Mouse (Mus musculus): ENCODE measurements around the gene Kif26b. TPM values are rescaled to one million over a fixed set of nuclear protein-coding genes. Genes with fewer than 3 reads are reported as not detected.

The Kif26b gene
- polyA plus RNA-seq, 1 experiment = 0.85 TPM

DNA sequence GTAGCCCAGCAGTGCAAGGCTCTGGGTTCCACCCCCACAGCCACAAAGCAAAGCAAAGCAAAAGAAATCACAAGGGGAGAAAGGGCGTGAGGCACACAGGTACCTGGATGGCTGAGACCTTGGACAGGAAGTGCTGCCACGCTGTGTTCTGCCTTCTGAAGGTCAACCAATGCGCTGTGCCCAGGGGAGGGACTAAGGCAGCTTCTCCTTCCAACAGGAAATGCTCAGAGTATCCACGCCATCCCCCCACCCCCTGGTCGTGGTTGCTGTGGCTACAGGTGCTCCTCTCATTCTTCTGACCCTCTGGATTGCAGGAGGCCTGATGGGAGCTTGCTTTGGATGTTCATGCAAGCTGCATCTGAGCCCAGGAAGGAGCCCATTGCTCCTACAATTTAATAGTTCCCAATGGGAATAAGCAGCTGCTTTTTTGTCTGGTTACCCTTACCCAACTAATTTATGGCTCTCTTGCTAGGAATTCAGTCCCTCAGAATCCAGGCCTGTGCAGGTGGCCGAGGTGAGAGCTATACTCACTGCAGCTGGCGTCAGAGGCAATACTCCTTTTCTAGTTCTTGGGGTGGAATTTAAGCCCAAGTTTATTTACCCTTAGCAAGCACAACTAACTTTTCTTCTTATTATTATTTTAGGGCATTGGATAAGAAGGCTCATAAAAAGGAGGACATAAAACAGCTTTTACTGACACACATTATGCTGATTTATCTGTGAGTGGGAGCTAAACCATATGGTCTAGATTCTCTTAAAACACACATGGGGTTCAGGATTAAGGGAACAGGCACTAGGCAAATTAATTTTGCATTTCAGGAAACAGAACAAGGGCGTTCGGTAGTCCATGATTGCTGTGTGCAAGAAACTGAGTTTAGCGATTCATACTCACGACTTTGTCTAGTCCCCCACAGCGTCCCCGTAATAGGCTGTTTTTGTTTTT is 61.6 kb downstream of the Kif26b start:
- DNase-seq (ENCODE audit: low read depth) = no peak

DNA sequence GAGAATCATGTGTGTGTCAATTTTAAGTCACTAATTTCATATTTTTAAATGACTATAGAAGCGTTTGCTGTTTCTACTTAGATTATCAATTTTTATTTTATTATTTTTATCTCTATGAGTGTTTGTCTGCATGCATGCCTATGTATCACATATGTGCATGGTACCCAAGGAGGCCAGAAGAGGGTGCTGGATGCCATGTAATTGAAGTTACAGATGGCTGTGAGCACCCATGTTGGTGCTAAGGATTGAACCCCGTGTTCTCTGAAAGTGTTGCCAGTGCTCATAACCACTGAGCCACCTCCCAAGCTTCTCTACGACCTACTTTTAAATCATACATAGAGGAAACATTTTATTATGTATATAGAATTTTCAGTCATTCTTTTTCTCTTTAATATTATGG is 68.2 kb downstream of the Kif26b start:
- DNase-seq (ENCODE audit: low read depth) = no peak

- DNase-seq (ENCODE audit: low read depth) = no peak
Observed at GRCm38 (mm10) chr1:178597757-178598156, 68.8 kb downstream of the Kif26b start.

DNA sequence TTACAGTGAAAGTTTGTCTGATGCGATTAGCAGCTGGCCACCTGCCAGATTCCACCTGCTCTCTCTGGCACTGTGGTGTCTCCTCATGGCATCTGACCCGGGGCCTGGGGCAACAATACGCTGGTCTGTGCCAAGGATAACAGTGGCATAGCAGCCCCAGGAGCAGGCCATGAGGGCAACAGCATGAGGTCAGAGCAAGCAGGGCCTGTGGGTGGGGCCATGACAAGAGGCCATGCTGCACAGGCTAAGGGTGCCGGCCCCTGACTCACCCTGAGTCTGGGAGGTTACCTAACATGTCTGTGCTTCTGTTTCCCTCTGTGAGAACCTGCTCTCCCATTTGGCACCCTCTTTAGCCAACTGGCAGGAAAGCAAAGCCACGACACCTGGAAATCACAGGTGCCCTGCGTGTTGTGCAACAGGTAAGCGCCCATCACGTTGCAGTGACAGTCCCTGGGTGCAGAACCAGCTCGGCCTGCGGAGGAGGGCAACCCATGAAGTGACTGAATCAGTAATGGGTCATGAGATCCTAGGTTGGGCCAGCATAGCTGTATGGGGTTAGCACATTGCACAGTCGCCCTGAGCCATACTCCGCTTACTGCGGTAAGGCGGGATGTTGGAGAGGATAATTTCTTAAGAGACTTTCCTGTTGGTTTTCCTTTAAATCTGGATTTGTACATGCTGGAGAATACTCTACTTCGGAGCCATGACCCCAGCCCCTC is 72.1 kb downstream of the Kif26b start:
- peak; percentile 97 for DNase-seq (ENCODE audit: low read depth)

DNA sequence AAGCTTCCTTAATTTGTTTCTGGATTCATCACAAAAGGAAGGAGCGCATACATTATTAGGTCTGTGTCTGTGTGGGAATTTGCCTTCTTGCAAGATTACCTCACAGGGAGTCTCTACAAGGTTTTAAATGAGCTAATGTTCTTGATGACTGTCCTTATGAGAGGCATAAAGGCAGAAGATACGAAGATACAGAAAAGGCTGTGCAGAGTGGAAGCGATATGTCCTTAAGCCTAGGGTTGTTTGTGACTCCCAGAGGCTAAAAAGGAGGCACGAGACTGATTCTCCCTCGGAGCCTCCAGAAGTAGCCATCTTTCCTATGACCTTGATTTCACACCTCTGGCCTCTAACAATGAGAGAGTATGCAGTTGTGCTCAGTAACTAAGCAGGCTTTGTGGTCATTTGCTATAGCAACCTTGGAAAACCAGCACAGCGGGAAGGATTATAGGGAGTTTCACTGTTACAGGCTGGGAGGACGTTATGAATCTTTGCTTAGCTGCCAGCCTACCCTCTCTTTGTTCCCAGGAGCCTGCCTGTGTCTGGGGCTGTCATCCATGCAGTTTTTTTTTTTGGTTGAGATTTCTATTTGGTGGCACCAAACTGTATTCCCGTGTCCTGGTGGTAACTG is 80.3 kb downstream of the Kif26b start:
- no peak for DNase-seq (ENCODE audit: low read depth)

- DNase-seq (ENCODE audit: low read depth) = no peak
Observed at GRCm38 (mm10) chr1:178611512-178611911, 82.6 kb downstream of the Kif26b start.

DNA sequence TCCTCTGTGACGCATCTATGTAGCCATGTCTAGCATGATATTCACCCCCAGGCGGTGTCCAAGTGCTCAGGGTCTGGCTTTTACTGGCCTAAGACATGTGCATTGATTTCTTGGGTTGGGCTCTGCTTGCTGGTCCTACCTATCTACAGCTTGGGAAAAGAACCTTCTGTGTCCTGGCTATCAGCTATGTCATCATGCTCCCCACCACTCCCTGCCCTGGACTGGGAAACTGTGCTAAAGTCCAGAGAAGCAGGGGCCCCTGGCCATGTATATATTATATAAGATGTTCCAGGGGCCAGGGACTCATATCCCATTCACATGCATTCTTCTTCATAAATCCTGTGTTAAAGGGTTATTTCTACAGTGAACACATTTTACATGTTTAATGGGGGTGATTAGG is 92.4 kb downstream of the Kif26b start:
- no peak for DNase-seq (ENCODE audit: low read depth)

DNA sequence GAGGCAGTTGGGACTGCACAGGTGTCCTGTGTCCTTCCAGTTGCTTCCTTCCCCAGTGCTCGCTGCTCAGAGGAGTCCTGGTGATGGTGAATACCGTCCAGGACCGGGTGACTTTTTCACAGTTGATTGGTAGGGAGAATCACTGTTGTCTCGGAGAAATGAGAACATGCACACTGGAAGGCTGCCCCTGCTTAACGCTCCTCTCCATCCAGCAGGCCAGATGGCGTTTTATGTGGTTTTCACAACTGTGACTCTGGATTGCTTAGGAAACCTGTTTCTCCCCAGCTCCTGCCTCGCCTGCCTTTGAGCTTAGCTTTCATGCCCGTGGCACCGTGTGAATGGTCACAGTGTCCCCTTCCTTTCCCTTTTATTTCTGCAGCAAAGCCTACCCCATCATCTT is 95.0 kb downstream of the Kif26b start:
- DNase-seq (ENCODE audit: low read depth) = no peak

DNA sequence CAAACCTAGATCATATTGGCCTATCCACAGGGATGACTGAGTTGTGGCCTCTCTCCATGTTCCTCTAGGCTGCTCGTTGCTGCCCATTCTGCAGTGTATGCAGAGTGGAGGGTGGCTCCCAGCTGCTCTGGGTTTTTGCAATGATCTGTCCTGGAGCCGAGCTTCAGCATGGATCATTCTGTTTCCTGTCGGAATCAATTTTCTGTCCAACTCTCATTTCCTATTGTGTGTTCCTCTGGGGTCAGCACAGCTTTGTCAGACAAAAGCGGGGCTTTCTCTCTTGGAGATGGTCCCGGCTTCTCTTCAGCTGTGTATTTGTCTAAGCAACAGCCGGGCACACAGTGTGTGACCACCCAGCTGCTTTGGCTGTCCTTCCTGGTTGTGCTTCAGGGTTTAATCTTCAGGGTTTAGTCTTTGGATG is 98.0 kb downstream of the Kif26b start:
- no peak for DNase-seq (ENCODE audit: low read depth)

GRCm38 (mm10) chr1:178630042-178630441 is 101.1 kb downstream of the Kif26b start:
- DNase-seq (ENCODE audit: low read depth) = no peak

GRCm38 (mm10) chr1:178631863-178632262 is 102.9 kb downstream of the Kif26b start:
- no peak for DNase-seq (ENCODE audit: low read depth)

DNA sequence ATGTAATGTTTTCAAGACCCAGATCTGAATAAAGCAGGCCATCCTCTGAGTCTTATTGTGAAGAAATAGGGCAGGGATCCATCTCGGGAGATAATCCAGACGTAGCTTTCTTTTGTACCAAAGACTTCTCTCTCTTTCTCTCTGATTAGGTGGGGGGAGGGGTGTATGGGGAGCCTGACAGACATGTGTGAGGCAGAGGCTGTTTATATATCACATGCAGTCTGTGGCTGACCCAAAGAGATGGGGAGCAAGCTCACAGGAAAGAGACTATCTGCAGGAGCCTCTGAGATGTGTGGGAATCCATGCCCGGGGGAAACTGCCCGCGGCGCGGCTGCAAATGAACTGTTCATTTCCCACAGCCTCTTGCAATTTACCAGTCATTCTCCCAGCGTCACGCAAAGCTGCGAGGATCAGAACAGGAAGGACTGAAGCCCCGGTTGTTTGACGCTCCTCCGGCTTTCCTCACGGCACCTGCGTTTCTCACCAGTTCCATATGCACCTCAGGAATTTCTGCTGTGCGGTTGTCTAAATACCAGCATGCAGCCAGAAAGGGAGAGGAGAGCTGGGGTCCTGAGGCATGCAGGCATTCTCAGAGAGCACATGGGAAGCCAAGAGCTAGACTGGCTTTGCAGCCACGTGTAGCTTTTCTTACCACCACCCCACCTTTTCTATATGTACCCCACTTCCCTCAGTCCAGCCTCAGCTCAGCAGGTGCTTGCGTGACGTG is 105.6 kb downstream of the Kif26b start:
- DNase-seq (ENCODE audit: low read depth) = no peak

DNA sequence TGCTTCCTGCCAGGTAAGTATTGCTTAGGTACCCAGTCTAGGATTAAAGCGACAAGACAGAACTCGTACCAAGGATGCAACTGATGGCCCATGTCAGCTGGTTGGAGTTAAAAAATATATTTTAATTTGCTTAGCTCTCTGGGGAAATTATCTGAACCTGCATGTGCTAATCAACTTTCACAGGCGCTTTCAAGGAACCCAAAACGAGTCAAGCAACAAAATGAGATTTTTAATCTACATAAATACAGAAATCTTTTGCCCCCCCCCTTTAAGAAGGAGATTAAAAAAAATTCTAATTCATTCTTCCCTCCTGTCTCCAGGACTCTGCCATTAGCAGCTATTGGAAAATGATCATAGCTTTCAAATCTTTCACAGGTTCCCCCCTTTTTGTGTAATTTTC is 106.5 kb downstream of the Kif26b start:
- DNase-seq (ENCODE audit: low read depth) = peak; percentile 50

DNA sequence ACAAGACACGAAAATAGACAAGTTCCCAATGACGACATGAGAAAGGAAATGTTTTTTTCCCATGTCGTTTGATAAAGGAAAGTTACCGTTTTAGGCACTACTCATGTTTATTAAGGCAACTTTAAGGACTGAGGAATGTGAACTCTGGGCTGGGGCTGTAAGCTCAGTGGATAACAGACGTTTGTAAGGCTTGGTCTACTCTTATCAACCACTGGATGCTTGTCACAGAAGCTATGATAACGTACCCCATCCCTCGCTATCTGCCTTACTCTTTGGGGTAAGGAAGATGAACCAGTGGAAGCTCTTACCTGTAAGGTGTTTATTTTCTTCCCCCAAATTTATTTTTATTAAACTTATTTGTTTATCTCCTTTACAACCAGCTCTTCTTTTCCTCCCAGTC is 108.4 kb downstream of the Kif26b start:
- no peak for DNase-seq (ENCODE audit: low read depth)

GRCm38 (mm10) chr1:178639951-178640350 is 111.0 kb downstream of the Kif26b start:
- DNase-seq (ENCODE audit: low read depth) = no peak

GRCm38 (mm10) chr1:178640719-178641455 is 112.0 kb downstream of the Kif26b start:
- DNase-seq (ENCODE audit: low read depth) = peak; percentile 14

DNA sequence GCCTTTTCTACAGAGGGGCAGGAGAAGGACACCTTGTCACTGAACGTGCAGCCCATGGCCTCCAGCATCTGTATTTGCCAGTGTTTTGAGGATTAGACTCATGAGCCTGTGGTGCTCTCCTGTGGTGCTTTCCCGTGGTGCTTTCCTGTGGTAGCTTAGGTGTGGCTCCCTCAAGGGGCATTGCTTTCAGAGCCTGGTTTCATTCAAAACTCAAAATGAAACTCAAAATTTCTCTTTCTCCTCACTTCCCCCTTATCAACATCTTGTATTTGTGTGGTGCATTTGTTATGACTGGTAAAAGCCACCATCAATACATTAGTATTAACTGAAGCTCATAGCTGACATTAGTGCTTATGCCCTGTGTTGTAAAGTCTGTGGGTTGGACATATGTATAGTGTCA is 112.9 kb downstream of the Kif26b start:
- no peak for DNase-seq (ENCODE audit: low read depth)

DNA sequence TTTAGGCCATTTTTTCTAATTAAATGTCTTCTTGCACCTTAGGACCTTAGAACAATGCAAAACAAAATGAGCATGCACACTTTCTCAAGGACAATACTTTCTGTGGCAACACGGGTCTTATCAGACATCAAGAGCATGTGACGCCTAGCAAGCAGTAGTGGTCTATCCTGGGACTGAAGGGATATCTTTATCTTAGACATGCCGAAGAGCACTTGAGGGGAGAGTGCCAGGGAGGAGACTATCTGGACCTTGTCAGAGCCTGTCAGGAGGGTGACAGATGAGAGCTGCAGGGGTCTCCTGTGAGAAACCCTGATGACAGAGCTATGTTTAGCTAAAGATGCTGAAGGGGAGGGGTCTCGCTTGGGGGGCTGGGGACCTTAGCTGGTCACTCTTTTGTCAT is 116.0 kb downstream of the Kif26b start:
- DNase-seq (ENCODE audit: low read depth) = no peak

- no peak for DNase-seq (ENCODE audit: low read depth)
Observed at GRCm38 (mm10) chr1:178646589-178646988, 117.7 kb downstream of the Kif26b start.

DNA sequence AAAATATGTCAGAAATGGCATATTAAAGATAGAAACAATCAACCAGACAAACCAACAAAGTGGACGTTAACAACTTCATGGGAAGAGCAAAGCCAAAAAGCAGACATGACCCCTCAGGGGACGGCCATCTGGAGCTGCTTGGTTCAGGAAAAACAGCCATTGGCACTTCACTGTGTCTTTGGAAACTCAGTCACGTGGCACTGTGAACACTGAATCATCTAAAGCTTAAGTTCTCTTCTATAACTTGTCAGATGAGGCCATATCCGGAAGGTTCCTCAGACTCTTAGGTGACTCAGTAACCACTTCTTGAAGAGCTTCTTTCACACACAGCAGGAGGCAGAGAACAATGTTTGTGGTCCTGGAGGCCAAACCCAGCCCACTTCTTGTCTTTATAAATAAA is 126.6 kb downstream of the Kif26b start:
- peak; percentile 17 for DNase-seq (ENCODE audit: low read depth)

DNA sequence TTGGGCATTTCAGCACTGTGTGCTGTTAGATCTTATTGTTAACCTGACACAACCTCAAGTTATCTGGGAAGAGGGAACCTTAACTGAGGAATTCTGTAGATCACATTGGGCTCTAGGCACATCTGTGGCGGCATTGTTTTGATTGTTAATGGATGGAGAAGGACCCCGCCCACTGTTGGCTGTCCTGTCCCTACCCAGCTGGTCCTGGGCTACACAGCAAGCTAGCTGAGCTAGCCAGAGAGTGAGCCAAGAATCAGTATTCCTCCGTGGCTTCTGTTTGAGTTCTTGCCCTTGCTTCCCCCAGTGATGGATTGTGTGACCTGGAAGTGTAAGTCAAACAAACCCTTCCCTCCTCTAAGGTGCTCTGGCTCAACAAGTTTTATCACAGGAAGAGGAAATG is 132.1 kb downstream of the Kif26b start:
- DNase-seq (ENCODE audit: low read depth) = no peak

Measured in gonadal fat pad, adult 2 months (tissue).